ENCODE assay signal across 15 mouse cellular contexts in genomic region chr3:34033720-34034364, GRCm38 (mm10). TPM values are rescaled to one million over a fixed set of nuclear protein-coding genes. Genes with fewer than 3 reads are reported as not detected.
A peak's percentile ranks its signal among the peaks of the same experiment; 100 is the strongest.
DNase-seq lines count a peak whose midpoint lies in the region; ATAC-seq and TF ChIP-seq lines count a peak whose summit lies in the region.
"Had no signal": no experiment of that assay in that cellular context is flagged by ENCODE, and none has a peak within 500 bp of the region (broad histone marks: within the 10 kb centered on the region; RNA-seq: fewer than 3 reads in every experiment).

No protein-coding gene starts in this region.

- no peak overlapping the region for H3K4me3 ChIP-seq in layer of hippocampus, adult 2 months
- H3K4me3 ChIP-seq in brown adipose tissue, adult 24 weeks (ENCODE audit: insufficient read depth, low read depth, low read length) = peak overlapping the region; percentile 33; the same call in 1 of the 2 replicates
- no peak overlapping the region for H3K4me3 ChIP-seq in kidney, adult 2 months (ENCODE audit: insufficient read depth, low read depth, low read length)
- H3K4me3 ChIP-seq: embryonic facial prominence, embryonic 12.5 days; heart, embryonic 12.5 days; hindbrain, embryonic 15.5 days; lung, embryonic 15.5 days; midbrain, embryonic 12.5 days; neural tube, embryonic 12.5 days had no signal

- peaks cover 8% of the 10 kb centered on the region; the same call in 1 of the 2 replicates for H3K4me1 ChIP-seq in brown adipose tissue, adult 24 weeks (ENCODE audit: control insufficient read depth, insufficient read depth, insufficient read length, low read length)
- H3K4me1 ChIP-seq in kidney, adult 2 months (ENCODE audit: control insufficient read depth, insufficient read depth, low read length) = peaks cover 19% of the 10 kb centered on the region
- H3K4me1 ChIP-seq: lung, embryonic 15.5 days; midbrain, embryonic 12.5 days; neural tube, embryonic 12.5 days had no signal

- no peak for TF ChIP-seq POLR2A in kidney, adult 2 months (IDR thresholded peaks at IDR 0.05; ENCODE audit: low read depth, low read length)

- peak overlapping the region; percentile 12; the same call in 1 of the 2 replicates for H3K27ac ChIP-seq in layer of hippocampus, adult 2 months
- no peak overlapping the region for H3K27ac ChIP-seq in brown adipose tissue, adult 24 weeks (replicated peaks; ENCODE audit: low read depth, low read length)
- H3K27ac ChIP-seq in kidney, adult 2 months (ENCODE audit: insufficient read depth, low read depth, low read length) = no peak overlapping the region
- H3K27ac ChIP-seq: embryonic facial prominence, embryonic 12.5 days; hindbrain, embryonic 15.5 days; lung, embryonic 15.5 days; midbrain, embryonic 12.5 days; neural tube, embryonic 12.5 days had no signal

- DNase-seq in layer of hippocampus, adult 2 months (ENCODE audit: low spot score in 2 of 2) = no peak
- no peak for DNase-seq in layer of hippocampus, adult 8-10 months (ENCODE audit: low spot score in 2 of 2)
- peak; percentile 26 for DNase-seq in naive thymus-derived CD4-positive, alpha-beta T cell, adult 2 months (ENCODE audit: low read depth)
- no peak for DNase-seq in cerebellum, postnatal 10 days
- DNase-seq in kidney, adult 2 months = no peak
- DNase-seq: cerebellum, adult 9-10 months; kidney, postnatal 10 days had no signal

- WGBS in kidney, adult 2 months = 48% methylated on average over 3 of the region's 3 CpGs

- peak; percentile 69 for ATAC-seq in CD4-positive, CD25-positive, alpha-beta regulatory T cell, adult 4 months

- no peaks in the 10 kb centered on the region; the same call in 1 of the 2 replicates for H3K36me3 ChIP-seq in kidney, adult 2 months (ENCODE audit: control insufficient read depth, insufficient read depth, low read length)
- H3K36me3 ChIP-seq: embryonic facial prominence, embryonic 12.5 days; heart, embryonic 12.5 days; hindbrain, embryonic 15.5 days; lung, embryonic 15.5 days; midbrain, embryonic 12.5 days; neural tube, embryonic 12.5 days had no signal

- no peak for TF ChIP-seq CTCF in layer of hippocampus, adult 2 months (conservative IDR thresholded peaks at IDR 0.05)
- TF ChIP-seq CTCF in kidney, adult 2 months (conservative IDR thresholded peaks at IDR 0.05; ENCODE audit: insufficient read depth, insufficient read length, low read depth, low read length) = no peak

- no peaks in the 10 kb centered on the region for H3K27me3 ChIP-seq in kidney, adult 2 months (replicated peaks; ENCODE audit: control insufficient read depth, insufficient read depth, low read length)
- H3K27me3 ChIP-seq: embryonic facial prominence, embryonic 12.5 days; heart, embryonic 12.5 days; hindbrain, embryonic 15.5 days; lung, embryonic 15.5 days; midbrain, embryonic 12.5 days; neural tube, embryonic 12.5 days had no signal

RNA-seq across cellular contexts. Expression of gene Fxr1, which starts 14.1 kb away (rescaled TPM):
- 10 to 100 TPM; 82.8 to 83.4 TPM for total RNA-seq in layer of hippocampus, adult 2 months (2021)
- 10 to 100 TPM; 77.0 to 94.6 (median 88.5) TPM for total RNA-seq in layer of hippocampus, adult 8-10 months (2022)
- polyA plus RNA-seq in CD4-positive, CD25-positive, alpha-beta regulatory T cell, adult 4 months (2017; shearing (Covaris generic)) = 10 to 100 TPM; 45.6 to 48.5 TPM
- polyA plus RNA-seq in brown adipose tissue, adult 24 weeks (2012; ENCODE audit: insufficient read depth, insufficient read length, missing spikeins) = 95.6 and 116 TPM in 2 replicates
- 11.4 and 18.0 TPM in 2 replicates for polyA plus RNA-seq in kidney, adult 2 months (2012; rRNA removed)

RNA-seq across cellular contexts. Expression of gene Dnajc19, which starts 47.3 kb away (rescaled TPM):
- total RNA-seq in layer of hippocampus, adult 2 months (2021) = 10 to 100 TPM; 45.3 to 51.0 TPM
- total RNA-seq in layer of hippocampus, adult 8-10 months (2022) = 10 to 100 TPM; 41.3 to 59.3 (median 53.6) TPM
- 100 to 1,000 TPM; 129 to 159 TPM for polyA plus RNA-seq in CD4-positive, CD25-positive, alpha-beta regulatory T cell, adult 4 months (2017; shearing (Covaris generic))
- 300 and 385 TPM in 2 replicates for polyA plus RNA-seq in brown adipose tissue, adult 24 weeks (2012; ENCODE audit: insufficient read depth, insufficient read length, missing spikeins)
- 135 and 216 TPM in 2 replicates for polyA plus RNA-seq in kidney, adult 2 months (2012; rRNA removed)
